Mouse (Mus musculus): Measurements from ENCODE around the gene Capn9. TPM values are rescaled to one million over a fixed set of nuclear protein-coding genes. Genes with fewer than 3 reads are reported as not detected.

Capn9 gene
- polyA plus RNA-seq, 1 experiment, result not detected

DNA sequence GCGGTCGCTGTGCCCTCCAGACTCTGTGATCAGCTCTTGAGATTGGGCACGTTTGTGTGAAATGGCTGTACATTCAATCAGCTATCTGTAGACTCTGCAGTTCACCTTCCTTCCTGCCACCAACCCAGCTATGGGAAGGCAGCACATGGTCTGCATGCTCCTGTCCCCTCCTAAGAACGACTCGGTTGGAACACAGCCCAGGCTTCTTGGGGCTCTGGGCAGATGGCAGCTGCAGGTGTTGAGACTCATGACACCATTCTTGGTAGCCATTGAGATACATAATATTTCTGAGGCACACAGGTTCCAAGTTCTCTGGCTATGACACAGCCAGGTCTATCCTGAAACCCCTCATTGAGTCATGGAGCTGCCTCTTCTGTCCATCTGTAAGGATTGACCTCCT is 32.6 kb upstream of the Capn9 start:
- WGBS, result 90% methylated on average over 5 of the region's 5 CpGs
- no peaks in the 10 kb centered on the region for H3K4me1 ChIP-seq (ENCODE audit: control insufficient read depth, insufficient read depth, low read length)
- TF ChIP-seq POLR2A (IDR thresholded peaks at IDR 0.05; ENCODE audit: borderline replicate concordance, control insufficient read depth, low read depth, low read length) (no peak), CTCF (IDR thresholded peaks at IDR 0.05; ENCODE audit: control insufficient read depth, insufficient read depth, low read length) (no peak)
- H3K4me3 ChIP-seq (replicated peaks; ENCODE audit: control insufficient read depth, low read depth, low read length), result no peak overlapping the region
- no peak overlapping the region for H3K27ac ChIP-seq (ENCODE audit: control insufficient read depth, insufficient read depth, low read depth, low read length, poor library complexity)

DNA sequence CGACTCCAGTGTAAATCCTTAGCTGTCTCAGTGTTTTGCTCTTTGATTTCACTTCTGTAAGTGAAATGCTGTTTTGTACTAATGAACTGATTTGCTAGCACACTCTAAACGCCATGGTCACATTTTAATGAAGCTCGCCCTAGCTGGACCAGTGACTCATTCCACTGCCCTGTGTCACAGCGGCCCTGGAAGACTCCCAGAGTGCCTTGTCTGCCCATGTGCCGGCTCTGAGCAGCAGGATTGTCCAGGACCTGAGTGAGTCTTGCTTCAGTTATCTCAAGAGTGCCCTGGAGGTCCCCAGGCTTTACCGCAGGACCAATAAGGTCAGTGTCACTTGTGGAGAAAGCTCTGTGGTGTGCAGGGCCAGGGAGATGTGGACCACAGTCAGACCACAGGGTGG is 29.5 kb upstream of the Capn9 start:
- no peak overlapping the region for H3K4me3 ChIP-seq (replicated peaks; ENCODE audit: control insufficient read depth, low read depth, low read length)
- TF ChIP-seq CTCF (IDR thresholded peaks at IDR 0.05; ENCODE audit: control insufficient read depth, insufficient read depth, low read length) (no peak), POLR2A (IDR thresholded peaks at IDR 0.05; ENCODE audit: borderline replicate concordance, control insufficient read depth, low read depth, low read length) (no peak)
- WGBS, result 91% methylated on average over 6 of the region's 6 CpGs
- H3K4me1 ChIP-seq (ENCODE audit: control insufficient read depth, insufficient read depth, low read length), result no peaks in the 10 kb centered on the region
- H3K27ac ChIP-seq (ENCODE audit: control insufficient read depth, insufficient read depth, low read depth, low read length, poor library complexity), result no peak overlapping the region

DNA sequence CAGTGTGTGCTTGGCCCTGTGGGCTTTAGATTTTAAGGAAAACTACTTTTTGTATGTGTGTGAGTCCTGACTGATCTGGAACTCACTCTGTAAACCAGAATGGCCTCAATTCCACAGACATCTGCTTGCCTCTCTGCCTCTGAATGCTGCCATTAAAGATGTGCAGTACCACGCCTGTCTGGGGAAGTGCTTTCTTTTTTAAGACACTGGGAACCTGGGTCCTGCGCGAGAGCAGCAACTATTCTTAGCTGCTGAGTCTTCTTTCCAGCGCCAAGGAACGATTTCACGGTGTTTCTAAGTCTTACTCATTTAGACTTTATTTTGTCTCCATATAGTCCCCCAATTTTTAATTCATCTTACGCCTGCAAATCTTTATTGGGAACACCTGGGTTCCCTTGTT is 29.1 kb upstream of the Capn9 start:
- Histone ChIP-seq H3K4me1 (ENCODE audit: control insufficient read depth, insufficient read depth, low read length) (no peaks in the 10 kb centered on the region), H3K4me3 (replicated peaks; ENCODE audit: control insufficient read depth, low read depth, low read length) (no peak overlapping the region), H3K27ac (ENCODE audit: control insufficient read depth, insufficient read depth, low read depth, low read length, poor library complexity) (no peak overlapping the region)
- TF ChIP-seq POLR2A (IDR thresholded peaks at IDR 0.05; ENCODE audit: borderline replicate concordance, control insufficient read depth, low read depth, low read length), result no peak
- TF ChIP-seq CTCF (IDR thresholded peaks at IDR 0.05; ENCODE audit: control insufficient read depth, insufficient read depth, low read length), result no peak
- 92% methylated on average over 7 of the region's 7 CpGs for WGBS

DNA sequence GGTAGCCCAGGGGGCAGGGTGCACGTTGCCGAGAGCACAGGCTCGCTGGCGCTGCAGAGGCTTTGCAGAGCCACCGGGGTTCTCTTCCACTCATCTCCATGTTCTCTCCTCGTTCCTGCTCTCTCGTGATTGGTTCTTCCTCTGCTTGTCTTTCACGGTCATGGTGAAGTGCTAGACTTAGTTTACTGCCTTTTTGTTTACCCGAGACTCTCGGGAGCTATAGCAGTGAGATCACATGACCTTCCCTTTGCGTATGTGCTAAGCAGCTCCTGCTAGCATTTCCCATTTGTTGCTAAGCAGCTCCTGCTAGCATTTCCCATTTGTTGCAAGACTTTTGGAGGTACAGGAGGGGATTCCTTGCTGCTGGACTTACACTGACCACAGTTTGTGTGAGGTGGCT is 28.6 kb upstream of the Capn9 start:
- 84% methylated on average over 11 of the region's 11 CpGs for WGBS
- TF ChIP-seq POLR2A (IDR thresholded peaks at IDR 0.05; ENCODE audit: borderline replicate concordance, control insufficient read depth, low read depth, low read length) (no peak), CTCF (IDR thresholded peaks at IDR 0.05; ENCODE audit: control insufficient read depth, insufficient read depth, low read length) (no peak)
- H3K4me3 ChIP-seq (replicated peaks; ENCODE audit: control insufficient read depth, low read depth, low read length), result no peak overlapping the region
- no peaks in the 10 kb centered on the region for H3K4me1 ChIP-seq (ENCODE audit: control insufficient read depth, insufficient read depth, low read length)
- H3K27ac ChIP-seq (ENCODE audit: control insufficient read depth, insufficient read depth, low read depth, low read length, poor library complexity), result no peak overlapping the region

DNA sequence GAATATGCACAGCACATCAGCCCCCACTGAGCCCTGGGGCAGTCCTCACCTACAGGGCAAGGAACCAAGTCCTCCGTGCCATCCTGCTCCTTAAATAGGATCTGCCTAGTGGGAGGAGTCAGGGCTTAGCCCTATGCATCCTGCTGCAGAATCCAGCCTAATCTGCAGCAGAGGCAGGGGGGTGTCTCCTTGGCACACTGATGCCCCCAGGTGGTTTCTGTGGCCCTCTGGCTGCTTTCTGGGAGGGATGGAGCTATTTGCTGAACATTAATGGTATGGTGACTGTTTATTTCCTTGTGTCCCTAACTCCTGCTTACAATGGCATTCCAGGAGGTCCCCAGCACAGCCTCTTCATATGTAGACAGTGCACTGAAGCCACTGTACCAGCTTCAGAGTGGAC is 27.7 kb upstream of the Capn9 start:
- no peak overlapping the region for H3K27ac ChIP-seq (ENCODE audit: control insufficient read depth, insufficient read depth, low read depth, low read length, poor library complexity)
- no peaks in the 10 kb centered on the region for H3K4me1 ChIP-seq (ENCODE audit: control insufficient read depth, insufficient read depth, low read length)
- WGBS, result 95% methylated on average over 1 of the region's 1 CpGs
- TF ChIP-seq POLR2A (IDR thresholded peaks at IDR 0.05; ENCODE audit: borderline replicate concordance, control insufficient read depth, low read depth, low read length) (no peak), CTCF (IDR thresholded peaks at IDR 0.05; ENCODE audit: control insufficient read depth, insufficient read depth, low read length) (no peak)
- no peak overlapping the region for H3K4me3 ChIP-seq (replicated peaks; ENCODE audit: control insufficient read depth, low read depth, low read length)

DNA sequence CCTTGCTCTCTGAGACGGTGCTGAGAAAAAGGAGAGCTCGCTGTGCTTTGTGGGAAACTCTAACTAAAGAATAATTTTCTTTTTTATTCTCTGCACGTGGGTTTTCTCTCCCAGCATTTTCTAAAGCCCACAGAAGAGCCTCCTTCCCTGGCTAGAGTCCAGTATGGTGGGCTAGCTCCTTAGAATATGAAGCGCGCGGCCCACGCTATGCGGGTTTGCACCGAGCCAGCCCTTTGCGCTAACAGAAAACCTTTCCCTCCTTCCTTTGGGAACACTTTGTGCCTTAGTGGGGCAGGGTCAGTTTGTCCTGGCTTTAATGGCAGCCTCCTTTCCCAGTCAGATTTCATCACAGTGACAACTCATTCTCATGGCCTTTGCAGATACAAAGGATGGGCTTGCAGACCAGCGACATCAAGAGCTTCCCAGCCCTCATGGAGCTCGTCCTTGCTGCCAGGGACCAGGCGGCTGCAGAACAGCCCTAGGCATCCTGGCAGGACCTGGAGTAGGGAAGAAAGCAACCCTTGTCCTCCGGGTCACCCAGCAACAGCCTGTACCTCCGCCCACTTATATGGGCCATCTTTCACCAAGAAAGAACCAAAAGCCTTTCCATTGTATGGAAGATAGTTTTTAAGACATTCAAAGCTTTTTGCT is 24.8 kb upstream of the Capn9 start:
- 90% methylated on average over 15 of the region's 15 CpGs for WGBS
- H3K4me3 ChIP-seq (replicated peaks; ENCODE audit: control insufficient read depth, low read depth, low read length), result no peak overlapping the region
- no peak overlapping the region for H3K27ac ChIP-seq (ENCODE audit: control insufficient read depth, insufficient read depth, low read depth, low read length, poor library complexity)
- H3K4me1 ChIP-seq (ENCODE audit: control insufficient read depth, insufficient read depth, low read length), result no peaks in the 10 kb centered on the region
- no peak for TF ChIP-seq POLR2A (IDR thresholded peaks at IDR 0.05; ENCODE audit: borderline replicate concordance, control insufficient read depth, low read depth, low read length)
- no peak for TF ChIP-seq CTCF (IDR thresholded peaks at IDR 0.05; ENCODE audit: control insufficient read depth, insufficient read depth, low read length)

DNA sequence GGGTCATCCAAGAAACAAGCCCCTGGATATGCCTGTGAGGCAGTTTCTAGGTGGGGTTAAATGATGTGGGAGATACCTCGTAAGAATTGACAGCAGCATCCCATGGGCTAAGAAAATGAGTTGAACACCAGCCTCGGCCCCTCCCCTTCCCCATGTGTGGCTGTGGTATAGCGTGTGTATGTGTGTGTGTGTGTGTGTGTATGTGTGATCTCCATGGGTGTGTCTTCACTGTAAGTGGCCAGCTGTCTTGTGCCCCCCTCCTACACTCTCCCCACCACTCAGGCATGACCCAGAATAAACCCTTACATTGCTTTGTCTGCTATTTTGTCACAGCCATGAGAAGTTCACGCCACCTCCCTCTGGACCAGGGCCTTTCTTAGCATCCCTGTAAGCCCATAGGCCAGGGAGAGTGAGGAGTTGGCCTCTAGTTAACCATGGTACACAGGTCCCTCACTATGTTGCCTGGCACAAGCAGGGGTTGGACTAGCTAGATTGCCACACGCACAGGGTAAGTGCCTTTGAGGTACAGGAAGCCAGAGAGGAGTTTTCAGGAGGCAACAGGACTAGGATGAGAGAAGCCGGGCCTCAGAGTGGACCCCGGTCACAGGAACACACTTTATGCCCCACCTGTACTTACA is 20.7 kb upstream of the Capn9 start:
- Histone ChIP-seq H3K4me3 (replicated peaks; ENCODE audit: control insufficient read depth, low read depth, low read length) (no peak overlapping the region), H3K27ac (ENCODE audit: control insufficient read depth, insufficient read depth, low read depth, low read length, poor library complexity) (no peak overlapping the region), H3K4me1 (ENCODE audit: control insufficient read depth, insufficient read depth, low read length) (no peaks in the 10 kb centered on the region; the same call in 1 of the 2 replicates)
- TF ChIP-seq CTCF (IDR thresholded peaks at IDR 0.05; ENCODE audit: control insufficient read depth, insufficient read depth, low read length) (no peak), POLR2A (IDR thresholded peaks at IDR 0.05; ENCODE audit: borderline replicate concordance, control insufficient read depth, low read depth, low read length) (no peak)
- WGBS, result 80% methylated on average over 7 of the region's 7 CpGs

DNA sequence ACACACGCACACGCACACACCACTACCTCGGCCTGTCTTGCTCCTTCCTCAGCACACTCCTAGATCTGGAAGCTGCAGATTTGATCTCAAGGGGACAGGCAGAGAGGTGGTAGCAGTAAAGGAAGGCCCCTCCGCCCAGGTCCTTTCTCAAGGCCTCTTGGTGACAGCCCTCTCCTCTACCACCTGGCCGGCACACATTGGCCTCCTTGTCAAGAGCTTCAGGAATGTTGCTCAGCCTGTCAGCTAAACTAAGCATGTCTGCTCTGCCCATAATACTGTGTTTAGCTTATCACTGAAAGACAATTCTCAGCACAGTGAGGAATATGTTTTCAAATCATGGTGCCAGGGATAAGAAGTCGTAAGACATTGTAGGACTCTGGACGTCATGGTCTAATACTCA is 19.7 kb upstream of the Capn9 start:
- no peak for TF ChIP-seq POLR2A (IDR thresholded peaks at IDR 0.05; ENCODE audit: borderline replicate concordance, control insufficient read depth, low read depth, low read length)
- TF ChIP-seq CTCF (IDR thresholded peaks at IDR 0.05; ENCODE audit: control insufficient read depth, insufficient read depth, low read length), result no peak
- H3K4me1 ChIP-seq (ENCODE audit: control insufficient read depth, insufficient read depth, low read length), result no peaks in the 10 kb centered on the region; the same call in 1 of the 2 replicates
- H3K4me3 ChIP-seq (replicated peaks; ENCODE audit: control insufficient read depth, low read depth, low read length), result no peak overlapping the region
- no peak overlapping the region for H3K27ac ChIP-seq (ENCODE audit: control insufficient read depth, insufficient read depth, low read depth, low read length, poor library complexity)
- 88% methylated on average over 7 of the region's 7 CpGs for WGBS
